Mouse (Mus musculus) mammary gland, adult 2 months (tissue): ENCODE results near the gene Fbxo36. TPM values are rescaled to one million over a fixed set of nuclear protein-coding genes. Genes with fewer than 3 reads are reported as not detected.

Experiments
- polyA plus RNA-seq: library from polyadenylated mRNA; depleted of rRNA; stranded (reverse); fragments of >200 nt; gene quantifications from 2 replicates; pipeline ENCODE4 v1.2.3, GENCODE M21; 2012; ENCODE audit warnings: low replicate concordance; rRNA removed

Gene Fbxo36
- 5.7 and 10.2 TPM in 2 replicates for polyA plus RNA-seq

GRCm38 (mm10) chr1:84839309-84840017 lies at the start of gene Fbxo36:
Fbxo36 (plus strand) TSS chr1:84839841.

GRCm38 (mm10) chr1:84840018-84840664 lies 500 bp downstream of the Fbxo36 start, which contains the start of gene Trip12:
Trip12 (minus strand) TSS chr1:84840516.

GRCm38 (mm10) chr1:84934503-84935333 lies 95.1 kb downstream of the Fbxo36 start, which contains the start of gene Slc16a14:
Slc16a14 (minus strand) TSS chr1:84935134.

Other genes with a start within 250 kb of the Fbxo36 start
- gene Dner, start 143.6 kb upstream of the Fbxo36 start, polyA plus RNA-seq: 0.13 and 0.32 TPM in 2 replicates
- gene Trip12, start 675 bp downstream of the Fbxo36 start, polyA plus RNA-seq: 13.8 and 38.3 TPM in 2 replicates
- 0.19 and 0.52 TPM in 2 replicates for gene Slc16a14, start 95.3 kb downstream of the Fbxo36 start, polyA plus RNA-seq